8 mouse cellular contexts compared by ENCODE assay signal in the genomic region with DNA sequence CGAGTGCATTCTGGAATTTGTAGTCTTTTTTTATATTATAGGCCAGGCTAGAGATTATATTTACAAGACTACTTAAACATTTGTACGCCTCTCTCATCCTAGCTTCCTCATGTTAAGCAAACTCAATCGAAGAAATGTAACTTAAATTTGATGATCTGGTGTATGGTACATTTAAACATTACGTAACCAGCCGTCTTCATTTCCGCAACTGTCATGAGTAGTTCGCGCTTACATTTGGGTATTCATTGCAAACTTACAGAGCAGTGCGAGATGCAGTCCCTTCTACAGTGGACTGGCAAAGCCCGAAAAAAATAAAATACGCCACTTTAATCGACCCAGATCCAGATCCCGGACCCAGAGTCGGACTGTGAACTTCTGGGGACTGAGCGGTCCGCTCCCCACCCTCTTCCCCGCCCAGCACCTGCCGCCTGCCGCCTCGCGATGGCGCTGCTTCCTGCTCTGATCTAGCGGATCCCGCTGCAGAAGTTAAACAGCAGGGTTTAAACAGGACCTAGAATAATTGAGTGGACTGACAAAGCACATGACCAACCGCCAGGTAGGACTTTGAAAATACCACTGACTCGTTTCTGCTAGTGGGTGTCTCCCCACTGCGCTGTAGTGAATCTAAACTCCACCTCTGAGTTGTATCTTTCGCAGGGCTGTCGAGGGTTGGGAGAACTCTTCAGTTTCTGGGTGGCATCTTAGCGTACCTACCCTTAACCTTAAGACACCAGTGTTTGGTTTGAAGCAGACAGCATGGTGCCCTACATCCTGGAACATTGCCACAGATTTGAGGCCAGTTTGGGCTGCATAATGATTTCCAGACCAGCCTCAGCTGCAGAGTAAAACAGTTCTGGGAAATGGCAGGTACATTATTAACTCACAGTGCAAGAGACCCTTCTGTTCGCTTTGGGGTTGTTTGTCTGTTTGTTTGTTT. TPM values are rescaled to one million over a fixed set of nuclear protein-coding genes. Genes with fewer than 3 reads are reported as not detected.
DNase-seq lines count a peak whose midpoint lies in the region; ATAC-seq and TF ChIP-seq lines count a peak whose summit lies in the region.

No protein-coding gene starts in this region.

- CTCF ChIA-PET in Patski (lab: Charles Lee): interaction anchor here (0.6 to 1.5 kb wide), 3 partner anchors 11 to 43 kb away, joined by 3 read pairs; no protein-coding TSS in a partner anchor

- ATAC-seq in Patski: peak; percentile 75
- ATAC-seq in hindbrain, embryonic 13.5 days (ENCODE audit: low FRiP score): peak; percentile 79

- DNase-seq in Patski (ENCODE audit: low read depth, low spot score): no peak
- peak; percentile 89 for DNase-seq in cerebellum, adult 9-11 months
- peak; percentile 68 to 82 for DNase-seq in frontal cortex, postnatal 14 days (ENCODE audit: low spot score in 2 of 2)
- DNase-seq in left cerebral cortex, adult 11 months (ENCODE audit: low spot score): peak; percentile 59
- DNase-seq in lung, postnatal 36 days: peak; percentile 94
- peak; percentile 66 for DNase-seq in retina, postnatal 7 days (ENCODE audit: low read depth, low spot score)
- DNase-seq in urinary bladder, postnatal 14 days (ENCODE audit: low spot score): peak; percentile 90

- H3K4me2 ChIP-seq in hindbrain, embryonic 13.5 days: peak overlapping the region; percentile 53

- 5% methylated on average over 31 of the region's 31 CpGs for WGBS in hindbrain, embryonic 13.5 days

- peaks cover 19% of the 10 kb centered on the region for H3K4me1 ChIP-seq in hindbrain, embryonic 13.5 days (replicated peaks)

- peak overlapping the region; percentile 66 for H3K9ac ChIP-seq in hindbrain, embryonic 13.5 days

- peak overlapping the region; percentile 53; the same call in 1 of the 2 replicates for H3K27ac ChIP-seq in hindbrain, embryonic 13.5 days

- peak overlapping the region; percentile 50 for H3K4me3 ChIP-seq in hindbrain, embryonic 13.5 days

- in situ Hi-C loops in Patski (cut with MboI; ENCODE audit: low pct_unique_long_range_greater_than_20kb): loop anchor here (5.0 kb wide), 1 partner anchor 45 kb away; a partner anchor contains a TSS

- H3K9me3 ChIP-seq in hindbrain, embryonic 13.5 days: no peaks in the 10 kb centered on the region

- no peaks in the 10 kb centered on the region for H3K27me3 ChIP-seq in Patski
- H3K27me3 ChIP-seq in hindbrain, embryonic 13.5 days: no peaks in the 10 kb centered on the region

- peak; percentile 99 for TF ChIP-seq CTCF in Patski (IDR thresholded peaks at IDR 0.05)

- POLR2A ChIA-PET in Patski (lab: Charles Lee): interaction anchor here (0.8 to 1.3 kb wide), 3 partner anchors 15 to 42 kb away, joined by 3 to 6 read pairs (median 3); no protein-coding TSS in a partner anchor

- H3K36me3 ChIP-seq in hindbrain, embryonic 13.5 days: peaks cover 17% of the 10 kb centered on the region

RNA-seq across cellular contexts. Expression of a gene that starts 0.7 kb away (rescaled TPM):
- polyA plus RNA-seq in Patski (2021): 255 TPM
- polyA plus RNA-seq in hindbrain, embryonic 13.5 days (2015; fragmentation: Nextera tagmentation; extraction: Ambion mirVana): 129 and 133 TPM in 2 replicates

RNA-seq across cellular contexts. Expression of a gene that starts 9.7 kb away (rescaled TPM):
- 0.33 TPM for polyA plus RNA-seq in Patski (2021)
- polyA plus RNA-seq in hindbrain, embryonic 13.5 days (2015; fragmentation: Nextera tagmentation; extraction: Ambion mirVana): 1.5 and 2.0 TPM in 2 replicates

RNA-seq across cellular contexts. Expression of a gene that starts 39.5 kb away (rescaled TPM):
- 76.1 TPM for polyA plus RNA-seq in Patski (2021)
- 3.9 and 4.5 TPM in 2 replicates for polyA plus RNA-seq in hindbrain, embryonic 13.5 days (2015; fragmentation: Nextera tagmentation; extraction: Ambion mirVana)

RNA-seq across cellular contexts. Expression of a gene that starts 43.5 kb away (rescaled TPM):
- polyA plus RNA-seq in Patski (2021): 10.1 TPM
- polyA plus RNA-seq in hindbrain, embryonic 13.5 days (2015; fragmentation: Nextera tagmentation; extraction: Ambion mirVana): 1.9 and 2.3 TPM in 2 replicates

RNA-seq across cellular contexts. Expression of a gene that starts 51.2 kb away (rescaled TPM):
- 89.7 TPM for polyA plus RNA-seq in Patski (2021)
- 76.4 and 78.2 TPM in 2 replicates for polyA plus RNA-seq in hindbrain, embryonic 13.5 days (2015; fragmentation: Nextera tagmentation; extraction: Ambion mirVana)

Comparison
In these comparisons a context has a peak if more than half of its experiments do, and no peak if none do; other contexts are left out.
1. RNA of a gene that starts 39.5 kb away (polyA plus RNA-seq): 76.1 TPM in Patski (single experiment); 3.9 to 4.5 TPM in hindbrain, embryonic 13.5 days; every median in the first group is over 10 times any median in the second.